Mouse (Mus musculus): Measurements from ENCODE around the gene Slc9a2.

Gene Slc9a2

GRCm38 (mm10) chr1:40784306-40784705 lies 103.9 kb downstream of the Slc9a2 start:
- WGBS = 93% methylated on average over 9 of the region's 9 CpGs

- 88% methylated on average over 11 of the region's 11 CpGs for WGBS
Observed at GRCm38 (mm10) chr1:40785876-40786445, 105.6 kb downstream of the Slc9a2 start.

- WGBS = 50% methylated on average over 6 of the region's 6 CpGs
Observed at GRCm38 (mm10) chr1:40788956-40789355, 108.6 kb downstream of the Slc9a2 start.

- 16% methylated on average over 5 of the region's 5 CpGs for WGBS
Observed at GRCm38 (mm10) chr1:40789666-40790233, 109.4 kb downstream of the Slc9a2 start.

- WGBS = 4% methylated on average over 38 of the region's 38 CpGs
Observed at GRCm38 (mm10) chr1:40790324-40791141, 110.2 kb downstream of the Slc9a2 start, which contains the start of gene Mfsd9. Gene Mfsd9 (minus strand): TSS chr1:40790687.

GRCm38 (mm10) chr1:40795508-40795907 lies 115.1 kb downstream of the Slc9a2 start:
- WGBS = 100% methylated on average over 1 of the region's 1 CpGs

- WGBS = 23% methylated on average over 5 of the region's 5 CpGs
Observed at GRCm38 (mm10) chr1:40797348-40797747, 117.0 kb downstream of the Slc9a2 start.

- 81% methylated on average over 8 of the region's 8 CpGs for WGBS
Observed at GRCm38 (mm10) chr1:40799121-40799520, 118.7 kb downstream of the Slc9a2 start.

- 91% methylated on average over 5 of the region's 5 CpGs for WGBS
Observed at GRCm38 (mm10) chr1:40800908-40801307, 120.5 kb downstream of the Slc9a2 start.

GRCm38 (mm10) chr1:40802759-40803158 lies 122.4 kb downstream of the Slc9a2 start:
- 25% methylated on average over 3 of the region's 3 CpGs for WGBS

- WGBS = 84% methylated on average over 12 of the region's 12 CpGs
Observed at GRCm38 (mm10) chr1:40804118-40804517, 123.7 kb downstream of the Slc9a2 start.

GRCm38 (mm10) chr1:40805351-40805750 lies 125.0 kb downstream of the Slc9a2 start, which contains the start of gene Tmem182:
Gene Tmem182 (plus strand): TSS chr1:40805601.
- 63% methylated on average over 9 of the region's 9 CpGs for WGBS

- WGBS = 87% methylated on average over 11 of the region's 11 CpGs
Observed at GRCm38 (mm10) chr1:40805891-40806290, 125.5 kb downstream of the Slc9a2 start.

GRCm38 (mm10) chr1:40808643-40809042 lies 128.3 kb downstream of the Slc9a2 start:
- 94% methylated on average over 3 of the region's 3 CpGs for WGBS

- 67% methylated on average over 16 of the region's 16 CpGs for WGBS
Observed at GRCm38 (mm10) chr1:40815071-40815845, 134.9 kb downstream of the Slc9a2 start.

All from cerebral cortex, adult 2 months (tissue).